Mouse (Mus musculus) ES-Bruce4 (cell line): ENCODE results near the gene Klf14. TPM values are rescaled to one million over a fixed set of nuclear protein-coding genes. Genes with fewer than 3 reads are reported as not detected.
A peak's percentile ranks its signal among the peaks of the same experiment; 100 is the strongest.

Source experiments
- H3K27ac ChIP-seq: 2 replicates; pipeline ENCODE4 v1.5.1; 2012; ENCODE audit warnings: low read length, inconsistent platforms; ENCODE audit not compliant: insufficient read depth
- H3K27me3 ChIP-seq: 2 replicates; pipeline ENCODE4 v1.6.1; 2012; ENCODE audit warnings: mild to moderate bottlenecking, low read length, inconsistent platforms; ENCODE audit not compliant: control insufficient read depth, poor library complexity, insufficient read depth, severe bottlenecking
- H3K36me3 ChIP-seq: 2 replicates; pipeline ENCODE4 v1.6.1; 2012; ENCODE audit warnings: inconsistent platforms, mild to moderate bottlenecking, low read length, moderate library complexity; ENCODE audit not compliant: control insufficient read depth, poor library complexity, insufficient read depth, severe bottlenecking
- H3K4me1 ChIP-seq: one replicate; pipeline ENCODE4 v1.8.1; 2011; ENCODE audit warnings: low read length; ENCODE audit not compliant: control insufficient read depth, insufficient read depth
- H3K4me3 ChIP-seq: 2 replicates; pipeline ENCODE4 v1.5.1; 2011; ENCODE audit warnings: low read depth, mild to moderate bottlenecking, low read length
- H3K9ac ChIP-seq: 2 replicates; pipeline ENCODE4 v1.6.1; 2012; ENCODE audit warnings: low read depth, mild to moderate bottlenecking, inconsistent platforms; ENCODE audit not compliant: poor library complexity, severe bottlenecking
- H3K9me3 ChIP-seq: replicated peaks from 2 replicates; pipeline ENCODE4 v1.6.1; 2012; ENCODE audit warnings: mild to moderate bottlenecking, low read length, inconsistent platforms; ENCODE audit not compliant: control insufficient read depth, poor library complexity, insufficient read depth, severe bottlenecking
- CTCF ChIP-seq: IDR thresholded peaks from one replicate; pipeline ENCODE4 v1.8.1; 2011; ENCODE audit warnings: low read depth, low read length
- EP300 ChIP-seq: IDR thresholded peaks from 2 replicates; pipeline ENCODE4 v1.6.1; 2011; ENCODE audit warnings: low read depth, low read length; ENCODE audit not compliant: insufficient read depth
- POLR2A ChIP-seq: IDR thresholded peaks from one replicate; pipeline ENCODE4 v1.8.1; 2011; ENCODE audit warnings: low read length; ENCODE audit not compliant: insufficient read depth
- polyA plus RNA-seq: library from polyadenylated mRNA; stranded (reverse); fragments of >200 nt; gene quantifications from 2 replicates; pipeline ENCODE4 v1.2.4, GENCODE M21; 2011; ENCODE audit warnings: low read depth; ENCODE audit not compliant: missing spikeins, insufficient read depth, insufficient read length

Klf14 gene
- not detected in 2 replicates for polyA plus RNA-seq

- Histone ChIP-seq H3K4me1 (no peaks in the 10 kb centered on the region), H3K9me3 (no peaks in the 10 kb centered on the region), H3K4me3 (peak within 1 kb of the TSS; percentile 63), H3K9ac (peak within 1 kb of the TSS; percentile 30), H3K36me3 (no peaks in the 10 kb centered on the region), H3K27me3 (peaks cover 17% of the 10 kb centered on the region), H3K27ac (no peak within 1 kb of the TSS)
- TF ChIP-seq EP300 (no peak), POLR2A (no peak), CTCF (no peak)
Observed at GRCm38 (mm10) chr6:30958736-30959540, at the start of gene Klf14. Gene Klf14 (minus strand): TSS chr6:30959078.

GRCm38 (mm10) chr6:31006111-31006600, 47.3 kb upstream of the Klf14 start:
- TF ChIP-seq EP300 (no peak), POLR2A (no peak), CTCF (no peak)
- H3K9ac ChIP-seq: no peak overlapping the region
- H3K27ac ChIP-seq: no peak overlapping the region
- no peak overlapping the region for H3K4me3 ChIP-seq
- no peaks in the 10 kb centered on the region; the same call in 1 of the 2 replicates for H3K9me3 ChIP-seq
- no peaks in the 10 kb centered on the region for H3K27me3 ChIP-seq
- H3K4me1 ChIP-seq: no peaks in the 10 kb centered on the region
- no peaks in the 10 kb centered on the region for H3K36me3 ChIP-seq

GRCm38 (mm10) chr6:30986393-30986792, 27.5 kb upstream of the Klf14 start:
- Histone ChIP-seq H3K9me3 (no peaks in the 10 kb centered on the region; the same call in 1 of the 2 replicates), H3K9ac (no peak overlapping the region), H3K27ac (no peak overlapping the region), H3K27me3 (no peaks in the 10 kb centered on the region; the same call in 1 of the 2 replicates), H3K4me3 (no peak overlapping the region), H3K4me1 (no peaks in the 10 kb centered on the region), H3K36me3 (no peaks in the 10 kb centered on the region)
- TF ChIP-seq CTCF: no peak

- H3K9me3 ChIP-seq: no peaks in the 10 kb centered on the region
- TF ChIP-seq CTCF: no peak
- no peak for TF ChIP-seq POLR2A
- no peak for TF ChIP-seq EP300
- H3K4me3 ChIP-seq: no peak overlapping the region
- no peaks in the 10 kb centered on the region for H3K4me1 ChIP-seq
- H3K36me3 ChIP-seq: no peaks in the 10 kb centered on the region
- H3K9ac ChIP-seq: no peak overlapping the region
- H3K27ac ChIP-seq: no peak overlapping the region
- H3K27me3 ChIP-seq: no peaks in the 10 kb centered on the region; the same call in 1 of the 2 replicates
Observed at GRCm38 (mm10) chr6:30983021-30983420, 24.1 kb upstream of the Klf14 start.

GRCm38 (mm10) chr6:30982372-30982980, 23.6 kb upstream of the Klf14 start:
- Histone ChIP-seq H3K9ac (no peak overlapping the region), H3K9me3 (no peaks in the 10 kb centered on the region), H3K27ac (no peak overlapping the region), H3K27me3 (no peaks in the 10 kb centered on the region; the same call in 1 of the 2 replicates), H3K4me1 (no peaks in the 10 kb centered on the region), H3K36me3 (no peaks in the 10 kb centered on the region), H3K4me3 (no peak overlapping the region)
- TF ChIP-seq POLR2A (no peak), EP300 (no peak)

- no peaks in the 10 kb centered on the region for H3K9me3 ChIP-seq
- no peak for TF ChIP-seq EP300
- no peak for TF ChIP-seq POLR2A
- TF ChIP-seq CTCF: no peak
- no peak overlapping the region for H3K4me3 ChIP-seq
- H3K27ac ChIP-seq: no peak overlapping the region
- H3K27me3 ChIP-seq: no peaks in the 10 kb centered on the region; the same call in 1 of the 2 replicates
- H3K4me1 ChIP-seq: no peaks in the 10 kb centered on the region
- H3K36me3 ChIP-seq: no peaks in the 10 kb centered on the region
- no peak overlapping the region for H3K9ac ChIP-seq
Observed at GRCm38 (mm10) chr6:30981351-30981750, 22.5 kb upstream of the Klf14 start.
